Mouse (Mus musculus): ENCODE results near the gene Ptx4.

The Ptx4 gene

DNA sequence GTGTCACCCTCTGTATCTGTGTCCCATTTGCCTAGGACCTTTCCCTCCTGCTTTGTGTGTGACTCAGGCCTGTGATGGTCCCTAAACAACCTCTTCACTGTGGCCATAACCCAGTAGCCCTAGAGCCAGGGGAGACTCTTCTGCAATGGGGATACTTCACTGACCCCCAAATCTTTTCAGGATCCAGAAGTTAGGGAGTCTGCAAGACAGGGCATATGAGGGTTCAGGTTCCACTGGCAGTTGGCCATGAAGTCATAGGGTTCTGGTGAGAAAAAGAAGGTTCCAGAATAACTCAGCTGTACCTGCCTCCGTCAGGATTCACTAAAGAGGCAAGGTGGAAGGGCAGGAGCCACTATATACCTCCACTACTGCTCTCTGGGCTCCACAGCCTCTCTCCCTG is 41.6 kb downstream of the Ptx4 start, which contains the start of gene Ccdc154:
Gene Ccdc154 (plus strand): TSS at position 301 of the 400 bp plus-strand sequence.
- TF ChIP-seq GATA4 (IDR thresholded peaks at IDR 0.05; ENCODE audit: insufficient replicate concordance, low read length), result no peak

- TF ChIP-seq GATA4 (IDR thresholded peaks at IDR 0.05; ENCODE audit: insufficient replicate concordance, low read length), result no peak
Observed at GRCm38 (mm10) chr17:25163387-25163786, 42.8 kb downstream of the Ptx4 start.

DNA sequence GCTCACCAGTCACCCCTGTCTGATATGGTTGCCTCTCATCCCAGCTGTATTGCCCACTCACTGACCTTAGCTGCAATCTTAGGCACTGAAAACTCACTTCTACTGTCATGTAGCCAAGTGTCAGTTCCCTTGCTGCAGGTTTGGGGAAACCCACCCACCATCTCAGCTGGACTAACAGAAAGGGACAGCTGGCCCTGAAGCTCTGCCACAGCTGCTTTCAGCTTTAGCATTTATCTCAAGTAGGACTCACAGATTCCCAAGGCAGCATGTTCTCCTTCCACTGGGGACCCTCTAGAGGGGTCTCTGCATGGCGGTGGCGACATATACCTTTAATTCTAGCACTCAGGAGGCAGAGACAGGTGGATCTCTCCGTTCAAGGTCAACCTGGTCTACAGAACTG is 44.2 kb downstream of the Ptx4 start:
- TF ChIP-seq GATA4 (IDR thresholded peaks at IDR 0.05; ENCODE audit: insufficient replicate concordance, low read length), result no peak

- TF ChIP-seq GATA4 (IDR thresholded peaks at IDR 0.05; ENCODE audit: insufficient replicate concordance, low read length), result no peak
Observed at GRCm38 (mm10) chr17:25165970-25166671, 45.6 kb downstream of the Ptx4 start.

- no peak for TF ChIP-seq GATA4 (IDR thresholded peaks at IDR 0.05; ENCODE audit: insufficient replicate concordance, low read length)
Observed at GRCm38 (mm10) chr17:25169706-25170105, 49.1 kb downstream of the Ptx4 start.

- TF ChIP-seq GATA4 (IDR thresholded peaks at IDR 0.05; ENCODE audit: insufficient replicate concordance, low read length), result no peak
Observed at GRCm38 (mm10) chr17:25172558-25172957, 52.0 kb downstream of the Ptx4 start.

All from liver, adult (tissue).